ENCODE assay signal across 13 mouse cellular contexts in genomic region chr14:93898533-93898932, GRCm38 (mm10). TPM values are rescaled to one million over a fixed set of nuclear protein-coding genes. Genes with fewer than 3 reads are reported as not detected.
DNase-seq lines count a peak whose midpoint lies in the region; ATAC-seq and TF ChIP-seq lines count a peak whose summit lies in the region.
"Had no signal": no experiment of that assay in that cellular context is flagged by ENCODE, and none has a peak within 500 bp of the region (broad histone marks: within the 10 kb centered on the region; RNA-seq: fewer than 3 reads in every experiment).

No protein-coding gene starts in this region.

- ATAC-seq in embryonic facial prominence, embryonic 11.5 days (replicated peaks; ENCODE audit: insufficient number of reproducible peaks, low FRiP score, low TSS enrichment, low read depth), result no peak
- no peak for ATAC-seq in limb, embryonic 14.5 days (ENCODE audit: low FRiP score, low read depth)

- no peaks in the 10 kb centered on the region for H3K9me3 ChIP-seq in embryonic facial prominence, embryonic 11.5 days (replicated peaks; ENCODE audit: control insufficient read depth, low read length)
- no peaks in the 10 kb centered on the region for H3K9me3 ChIP-seq in embryonic facial prominence, embryonic 10.5 days
- no peaks in the 10 kb centered on the region for H3K9me3 ChIP-seq in limb, embryonic 14.5 days (ENCODE audit: control insufficient read depth, low read length)
- no peaks in the 10 kb centered on the region for H3K9me3 ChIP-seq in limb, embryonic 10.5 days (replicated peaks)

- intact Hi-C loops in left cerebral cortex, postnatal 25 days (cut with DNase I), result loop anchor here (10.0 kb wide), 1 partner anchor 1584 kb away; no protein-coding TSS in a partner anchor

- H3K4me3 ChIP-seq in embryonic facial prominence, embryonic 11.5 days (ENCODE audit: low read depth, low read length), result no peak overlapping the region
- H3K4me3 ChIP-seq in embryonic facial prominence, embryonic 10.5 days, result no peak overlapping the region
- no peak overlapping the region for H3K4me3 ChIP-seq in limb, embryonic 14.5 days (replicated peaks; ENCODE audit: low read length)
- no peak overlapping the region for H3K4me3 ChIP-seq in limb, embryonic 10.5 days
- H3K4me3 ChIP-seq: myocyte had no signal

- no peak overlapping the region for H3K9ac ChIP-seq in embryonic facial prominence, embryonic 11.5 days (replicated peaks; ENCODE audit: low read length)
- no peak overlapping the region for H3K9ac ChIP-seq in limb, embryonic 14.5 days (ENCODE audit: low read depth, low read length, severe bottlenecking)

- no peak for TF ChIP-seq POLR2A in limb, embryonic 14.5 days (IDR thresholded peaks at IDR 0.05; ENCODE audit: borderline replicate concordance, extremely low read depth, insufficient read depth, insufficient read length)

- H3K36me3 ChIP-seq in embryonic facial prominence, embryonic 11.5 days (replicated peaks; ENCODE audit: control insufficient read depth, insufficient read depth, low read depth, low read length), result no peaks in the 10 kb centered on the region
- no peaks in the 10 kb centered on the region for H3K36me3 ChIP-seq in embryonic facial prominence, embryonic 10.5 days (replicated peaks)
- H3K36me3 ChIP-seq in limb, embryonic 14.5 days (ENCODE audit: control insufficient read depth, insufficient read depth, low read length), result no peaks in the 10 kb centered on the region
- no peaks in the 10 kb centered on the region for H3K36me3 ChIP-seq in limb, embryonic 10.5 days

- no peak overlapping the region for H3K4me2 ChIP-seq in embryonic facial prominence, embryonic 11.5 days (ENCODE audit: low read depth, low read length)
- no peak overlapping the region for H3K4me2 ChIP-seq in limb, embryonic 14.5 days (replicated peaks; ENCODE audit: low read depth, low read length, severe bottlenecking)

- peak; percentile 52 for DNase-seq in embryonic facial prominence, embryonic 11.5 days (ENCODE audit: low spot score)
- no peak for DNase-seq in embryonic facial prominence, embryonic 10.5 days (ENCODE audit: low spot score)
- peak; percentile 26 for DNase-seq in limb, embryonic 14.5 days (ENCODE audit: low spot score)
- DNase-seq in limb, embryonic 10.5 days (ENCODE audit: low spot score), result no peak
- peak; percentile 10 for DNase-seq in MEL-GATA-1-ER (ENCODE audit: extremely low read depth, low read depth)
- peak; percentile 5 for DNase-seq in induced T-regulatory cell, adult 2 months (ENCODE audit: low read depth)
- DNase-seq in frontal cortex, postnatal 25 days (ENCODE audit: low spot score in 2 of 2), result no peak
- no peak for DNase-seq in left cerebral cortex, postnatal 25 days (ENCODE audit: low spot score in 2 of 2)
- DNase-seq: gastrocnemius, postnatal 14 days; heart, postnatal 10 days; kidney, postnatal 14 days; thymus, postnatal 36 days had no signal

- H3K27me3 ChIP-seq in embryonic facial prominence, embryonic 11.5 days (ENCODE audit: control insufficient read depth, insufficient read depth, low read length), result no peaks in the 10 kb centered on the region
- H3K27me3 ChIP-seq in embryonic facial prominence, embryonic 10.5 days (replicated peaks; ENCODE audit: low read depth, poor library complexity, severe bottlenecking), result no peaks in the 10 kb centered on the region
- no peaks in the 10 kb centered on the region for H3K27me3 ChIP-seq in limb, embryonic 14.5 days (ENCODE audit: control insufficient read depth, insufficient read depth, low read length)
- H3K27me3 ChIP-seq in limb, embryonic 10.5 days (ENCODE audit: low read depth, poor library complexity, severe bottlenecking), result no peaks in the 10 kb centered on the region

- H3K4me1 ChIP-seq in embryonic facial prominence, embryonic 11.5 days (ENCODE audit: control insufficient read depth, insufficient read depth, low read length), result no peaks in the 10 kb centered on the region
- no peaks in the 10 kb centered on the region for H3K4me1 ChIP-seq in embryonic facial prominence, embryonic 10.5 days
- no peaks in the 10 kb centered on the region for H3K4me1 ChIP-seq in limb, embryonic 14.5 days (ENCODE audit: control insufficient read depth, insufficient read depth, low read length)
- H3K4me1 ChIP-seq in limb, embryonic 10.5 days, result no peaks in the 10 kb centered on the region

- no peak overlapping the region for H3K27ac ChIP-seq in embryonic facial prominence, embryonic 11.5 days (replicated peaks; ENCODE audit: low read depth, low read length)
- H3K27ac ChIP-seq in embryonic facial prominence, embryonic 10.5 days (replicated peaks), result no peak overlapping the region
- no peak overlapping the region for H3K27ac ChIP-seq in limb, embryonic 14.5 days (replicated peaks; ENCODE audit: low read depth, low read length)
- no peak overlapping the region for H3K27ac ChIP-seq in limb, embryonic 10.5 days

RNA-seq across cellular contexts. Expression of gene Pcdh9, which starts 8.1 kb away (rescaled TPM):
- polyA plus RNA-seq in embryonic facial prominence, embryonic 11.5 days (2014; fragmentation: Nextera tagmentation; extraction: Ambion mirVana), result 26.7 and 27.5 TPM in 2 replicates
- 10.3 and 15.3 TPM in 2 replicates for polyA plus RNA-seq in embryonic facial prominence, embryonic 10.5 days (2016; fragmentation: Nextera tagmentation; extraction: Ambion mirVana)
- 6.4 and 7.3 TPM in 2 replicates for polyA plus RNA-seq in limb, embryonic 14.5 days (2012; rRNA removed)
- polyA plus RNA-seq in limb, embryonic 14.5 days (2014; fragmentation: Nextera tagmentation; extraction: Ambion mirVana), result 44.0 and 53.0 TPM in 2 replicates
- polyA plus RNA-seq in limb, embryonic 10.5 days (2016; fragmentation: Nextera tagmentation; extraction: Ambion mirVana), result 2.5 and 13.3 TPM in 2 replicates
- 100 to 1,000 TPM; 184 to 204 TPM for total RNA-seq in left cerebral cortex, postnatal 25 days (2021)

Comparison
In these comparisons a context has a peak if more than half of its experiments do, and no peak if none do; other contexts are left out.
1. DNase-seq: peak in embryonic facial prominence, embryonic 11.5 days (single experiment), limb, embryonic 14.5 days (single experiment), MEL-GATA-1-ER (single experiment) and induced T-regulatory cell, adult 2 months (single experiment); none in embryonic facial prominence, embryonic 10.5 days (single experiment), limb, embryonic 10.5 days (single experiment), frontal cortex, postnatal 25 days (0 of 2) and left cerebral cortex, postnatal 25 days (0 of 2).